Mouse (Mus musculus) CH12.LX (cell line): ENCODE measurements at regions not wholly inside any gene's neighbourhood (a gene's known extent, or its start where the extent isn't known, plus 50 kb on each side); places are given as distances from the start of the nearest gene placed in this dataset.

Source experiments
- DNase-seq: peaks from one replicate; pipeline ENCODE4 v3.0.0-alpha.2; 2013; ENCODE audit errors: extremely low read depth
- H3K27ac ChIP-seq: 2 replicates; pipeline ENCODE4 v1.5.1; 2012; ENCODE audit warnings: low read depth, mild to moderate bottlenecking, control low read depth, moderate library complexity; ENCODE audit not compliant: insufficient read depth
- H3K27me3 ChIP-seq: replicated peaks from 2 replicates; pipeline ENCODE3; 2012; ENCODE audit warnings: inconsistent platforms
- H3K36me3 ChIP-seq, 2 experiments: replicated peaks in 1 of 2; 2 replicates each; pipeline versions ENCODE3 to v1.6.1; 2012; ENCODE audit warnings: inconsistent platforms in 1 of 2, low read length in 1 of 2, mild to moderate bottlenecking in 1 of 2, mixed read lengths in 1 of 2, moderate library complexity in 1 of 2; ENCODE audit not compliant: control insufficient read depth in 1 of 2, insufficient read depth in 1 of 2
- H3K4me1 ChIP-seq, 2 experiments: 2 replicates each; pipeline ENCODE4 v1.6.1; 2012; ENCODE audit warnings: inconsistent platforms in 1 of 2, moderate library complexity in 1 of 2; ENCODE audit not compliant: insufficient read depth in 2 of 2, control insufficient read depth in 1 of 2
- H3K4me2 ChIP-seq: 2 replicates; pipeline ENCODE4 v1.6.1; 2012; ENCODE audit warnings: low read depth, mild to moderate bottlenecking, control low read depth; ENCODE audit not compliant: poor library complexity, insufficient read depth, severe bottlenecking
- H3K4me3 ChIP-seq, 3 experiments: fragments of 150-350 bp in 1 of 3; sonication (generic) in 1 of 3; replicated peaks in 1 of 3; 2 replicates each; pipeline versions ENCODE3 to v1.5.1; 2011 to 2012; ENCODE audit warnings: low read depth in 2 of 3, low read length in 2 of 3, mild to moderate bottlenecking in 2 of 3, moderate library complexity in 2 of 3, control low read depth in 1 of 3, improper control_type of control experiment in 1 of 3, inconsistent platforms in 1 of 3, mixed read lengths in 1 of 3; ENCODE audit not compliant: poor library complexity in 1 of 3
- H3K79me2 ChIP-seq: replicated peaks from 2 replicates; pipeline ENCODE4 v1.6.1; 2012; ENCODE audit warnings: mild to moderate bottlenecking, moderate library complexity; ENCODE audit not compliant: control insufficient read depth, poor library complexity, insufficient read depth, severe bottlenecking; ENCODE audit errors: extremely low read depth
- H3K9ac ChIP-seq: 2 replicates; pipeline ENCODE4 v1.6.1; 2012; ENCODE audit warnings: low read depth, mild to moderate bottlenecking, control low read depth, moderate library complexity; ENCODE audit not compliant: insufficient read depth
- H3K9me3 ChIP-seq: replicated peaks from 2 replicates; pipeline ENCODE3; 2012; ENCODE audit warnings: low read length, inconsistent platforms, mixed read lengths
- GABPA ChIP-seq: IDR thresholded peaks from 2 replicates; pipeline ENCODE4 v1.6.1; 2012; ENCODE audit warnings: low read depth, low read length, improper control_type of control experiment, inconsistent platforms; ENCODE audit not compliant: insufficient replicate concordance
- JUN ChIP-seq: IDR thresholded peaks from 2 replicates; pipeline ENCODE4 v1.6.1; 2011; ENCODE audit warnings: low read depth, mild to moderate bottlenecking, low read length, improper control_type of control experiment, moderate library complexity; ENCODE audit not compliant: insufficient read depth
- JUND ChIP-seq: conservative IDR thresholded peaks from 2 replicates; pipeline ENCODE4 v1.6.1; 2011; ENCODE audit warnings: low read depth, low read length, improper control_type of control experiment
- MAX ChIP-seq: IDR thresholded peaks from 2 replicates; pipeline ENCODE4 v1.6.1; 2011; ENCODE audit warnings: low read length, improper control_type of control experiment
- MAZ ChIP-seq: IDR thresholded peaks from 2 replicates; pipeline ENCODE4 v1.6.1; 2012; ENCODE audit warnings: low read depth, mild to moderate bottlenecking, inconsistent platforms, low read length, improper control_type of control experiment, moderate library complexity
- MYC ChIP-seq: IDR thresholded peaks from 2 replicates; pipeline ENCODE4 v1.6.1; 2011; ENCODE audit warnings: low read depth, mild to moderate bottlenecking, improper control_type of control experiment, low read length
- NELFE ChIP-seq: IDR thresholded peaks from 2 replicates; pipeline ENCODE4 v1.6.1; 2011; ENCODE audit warnings: low read depth, low read length, improper control_type of control experiment
- NRF1 ChIP-seq: IDR thresholded peaks from 2 replicates; pipeline ENCODE4 v1.6.1; 2014; ENCODE audit warnings: low read depth, mild to moderate bottlenecking, inconsistent platforms, low read length, improper control_type of control experiment, moderate library complexity
- PAX5 ChIP-seq: IDR thresholded peaks from 2 replicates; pipeline ENCODE4 v1.6.1; 2012; ENCODE audit warnings: low read length, inconsistent platforms, mixed read lengths
- POLR2A ChIP-seq: IDR thresholded peaks from 2 replicates; pipeline ENCODE4 v1.6.1; 2011; ENCODE audit warnings: low read depth, mild to moderate bottlenecking, improper control_type of control experiment, low read length
- RCOR1 ChIP-seq: conservative IDR thresholded peaks from 2 replicates; pipeline ENCODE4 v1.6.1; 2012; ENCODE audit warnings: low read depth, mild to moderate bottlenecking, inconsistent platforms, low read length, improper control_type of control experiment
- TCF12 ChIP-seq: IDR thresholded peaks from 2 replicates; pipeline ENCODE4 v1.6.1; 2014; ENCODE audit warnings: low read depth, mild to moderate bottlenecking, inconsistent platforms, low read length, improper control_type of control experiment
- UBTF ChIP-seq: IDR thresholded peaks from 2 replicates; pipeline ENCODE4 v1.6.1; 2012; ENCODE audit warnings: low read depth, mild to moderate bottlenecking, inconsistent platforms, low read length, improper control_type of control experiment, moderate library complexity
- USF1 ChIP-seq: IDR thresholded peaks from 2 replicates; pipeline ENCODE4 v1.6.1; 2014; ENCODE audit warnings: low read depth, mild to moderate bottlenecking, inconsistent platforms, low read length, improper control_type of control experiment
- ZC3H11A ChIP-seq: IDR thresholded peaks from 2 replicates; pipeline ENCODE4 v1.6.1; 2012; ENCODE audit warnings: low read depth, mild to moderate bottlenecking, inconsistent platforms, low read length, improper control_type of control experiment
- ZKSCAN1 ChIP-seq: IDR thresholded peaks from 2 replicates; pipeline ENCODE4 v1.6.1; 2012; ENCODE audit warnings: low read depth, inconsistent platforms, low read length, improper control_type of control experiment, borderline replicate concordance
- ZNF384 ChIP-seq: IDR thresholded peaks from 2 replicates; pipeline ENCODE4 v1.6.1; 2012; ENCODE audit warnings: low read depth, low read length, improper control_type of control experiment, inconsistent platforms
- dilution Hi-C: fragments of 300-500 bp; cut with MboI; formaldehyde crosslinking; loops from 2 replicates; pipeline ENCODE4 v1.14.3; 2020; ENCODE audit warnings: low sequenced_read_pairs; ENCODE audit not compliant: extremely low pct_unique_long_range_greater_than_20kb, extremely low pct_ligation_motif_present
- in situ Hi-C: fragments of 300-500 bp; cut with MboI; formaldehyde crosslinking; loops from 3 replicates; pipeline ENCODE4 v1.14.3; 2019; ENCODE audit warnings: low sequenced_read_pairs, low pct_ligation_motif_present, low pct_unique_long_range_greater_than_20kb, mixed read lengths

GRCm38 (mm10) chr16:90614137-90614536, 113.1 kb downstream of the Mis18a start:
- dilution Hi-C loops: no loop called here
- no peaks in the 10 kb centered on the region for H3K36me3 ChIP-seq
- no peak for TF ChIP-seq ZNF384
- no peak for TF ChIP-seq MAX
- TF ChIP-seq ZC3H11A: no peak
- TF ChIP-seq GABPA: no peak

GRCm38 (mm10) chr16:90610097-90610808, 117.0 kb downstream of the Mis18a start:
- dilution Hi-C loops: no loop called here
- no peak overlapping the region for H3K27ac ChIP-seq
- in situ Hi-C loops: no loop called here
- no peak for TF ChIP-seq MAZ
- TF ChIP-seq TCF12: no peak
- TF ChIP-seq POLR2A: no peak
- no peak for TF ChIP-seq PAX5
- TF ChIP-seq JUND: no peak
- TF ChIP-seq ZKSCAN1: no peak
- no peak for TF ChIP-seq NELFE
- no peak for TF ChIP-seq NRF1
- TF ChIP-seq USF1: no peak
- TF ChIP-seq JUN: no peak
- TF ChIP-seq UBTF: no peak
- no peak for TF ChIP-seq MYC
- TF ChIP-seq RCOR1: no peak
- peaks cover 21% of the 10 kb centered on the region for H3K9me3 ChIP-seq
- no peak overlapping the region for H3K4me2 ChIP-seq
- no peaks in the 10 kb centered on the region for H3K36me3 ChIP-seq
- DNase-seq: no peak
- no peak overlapping the region for H3K9ac ChIP-seq
- no peaks in the 10 kb centered on the region for H3K79me2 ChIP-seq
- H3K4me3 ChIP-seq: no peak overlapping the region
- peaks cover 20% of the 10 kb centered on the region for H3K27me3 ChIP-seq
- H3K4me1 ChIP-seq: no peaks in the 10 kb centered on the region

More at GRCm38 (mm10) chr16:90614137-90614536, 113.1 kb downstream of the Mis18a start:
- H3K9me3 ChIP-seq: peaks cover 21% of the 10 kb centered on the region
- DNase-seq: no peak
- no peaks in the 10 kb centered on the region for H3K4me1 ChIP-seq
- H3K27me3 ChIP-seq: peaks cover 20% of the 10 kb centered on the region
- in situ Hi-C loops: no loop called here
- no peak overlapping the region for H3K27ac ChIP-seq
- no peak overlapping the region for H3K4me3 ChIP-seq
- no peak overlapping the region for H3K4me2 ChIP-seq
- H3K79me2 ChIP-seq: no peaks in the 10 kb centered on the region
- H3K9ac ChIP-seq: no peak overlapping the region
